Mouse (Mus musculus) embryonic stem cell, embryonic (primary cell): ENCODE measurements around the gene Ksr1.
"Not testable (repeated sequence)": the region's sequence is repeated elsewhere in the genome, so short reads cannot be mapped to it uniquely, and the experiment has no call there.

Source experiments
- CTCF ChIA-PET, 4 experiments: fragments of 300-600 bp in 2 of 4; fragments of 350-600 bp in 2 of 4; sonication (Branson Sonifier 250); formaldehyde crosslinking; loops; one replicate each; lab custom pipeline; 2022; ENCODE audit warnings: inconsistent platforms in 2 of 4; lab: Charles Lee
- POLR2A ChIA-PET, 4 experiments: fragments of 300-600 bp in 2 of 4; fragments of 350-600 bp in 2 of 4; sonication (Branson Sonifier 250); formaldehyde crosslinking; loops; one replicate each; lab custom pipeline; 2022; ENCODE audit warnings: antibody characterized with exemption in 4 of 4, inconsistent platforms in 1 of 4; lab: Charles Lee

Gene Ksr1

DNA sequence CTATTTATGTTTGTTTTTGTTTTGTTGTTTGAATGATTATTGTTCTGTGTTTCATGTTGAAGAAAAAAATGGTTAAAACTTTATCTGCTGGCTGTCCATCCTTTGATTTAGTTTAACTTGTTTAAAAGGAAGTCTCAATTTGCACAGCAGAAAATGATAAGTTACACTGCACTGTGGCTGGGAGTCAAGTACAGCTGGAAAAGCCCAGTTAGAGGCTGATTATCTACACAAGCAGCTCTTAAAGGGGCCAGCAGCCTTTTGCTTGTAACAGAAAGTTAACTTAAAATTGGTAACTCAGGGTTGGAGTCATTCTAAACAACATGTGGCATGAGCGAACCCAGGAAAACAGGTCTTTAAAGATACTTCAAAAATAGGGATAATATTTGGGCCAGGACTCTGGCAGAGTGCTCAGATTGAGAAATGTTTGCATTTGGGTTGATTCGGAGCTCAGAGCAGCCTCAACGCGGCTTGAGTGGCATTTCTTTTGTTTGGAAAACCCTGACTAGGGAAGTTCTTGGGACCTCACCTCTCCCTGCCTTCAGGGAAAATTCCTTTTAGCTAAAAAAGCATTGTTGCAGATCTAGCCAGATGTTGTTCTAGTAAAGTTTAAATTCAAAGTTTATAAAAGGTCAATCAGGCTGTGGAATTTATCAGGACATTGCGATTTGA lies 155.2 kb downstream of the Ksr1 start:
- POLR2A ChIA-PET, result interaction anchor here in 2 of 4 experiments (0.6 to 2.1 kb wide), 3 partner anchors 11 to 741 kb away, joined by 3 to 5 read pairs (median 3); no protein-coding TSS in a partner anchor

DNA sequence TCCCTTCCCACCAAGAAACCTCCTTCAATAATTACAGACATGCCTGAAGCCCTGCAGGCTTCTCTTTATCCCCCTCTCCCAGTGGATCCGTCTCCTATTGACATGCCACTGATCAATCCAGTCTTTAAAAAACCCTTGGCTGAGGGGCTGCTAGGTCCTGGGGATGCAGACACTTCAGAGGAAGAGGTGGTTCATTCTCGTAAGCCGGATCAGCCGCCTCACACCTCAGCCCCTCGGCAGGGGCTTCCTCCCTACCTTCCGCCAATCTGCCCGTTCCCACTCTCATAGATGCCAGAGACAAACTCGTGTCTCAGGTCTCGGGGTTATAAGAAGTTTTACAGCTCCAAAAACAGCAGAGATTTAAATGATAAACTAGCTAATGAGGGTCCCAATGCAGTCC lies 156.1 kb downstream of the Ksr1 start:
- POLR2A ChIA-PET, result interaction anchor here in 2 of 4 experiments (0.9 to 2.2 kb wide), 3 partner anchors 9 to 12 kb away, joined by 5 to 6 read pairs (median 6); no protein-coding TSS in a partner anchor
- CTCF ChIA-PET, result interaction anchor here in 1 of 4 experiments (0.7 kb wide), 1 partner anchor 820 kb away, joined by 4 read pairs; no protein-coding TSS in a partner anchor

More for the DNA sequence above, 155.2 kb downstream of the Ksr1 start:
- CTCF ChIA-PET, result not testable (repeated sequence)

GRCm38 (mm10) chr11:78989206-78989605 lies 157.0 kb downstream of the Ksr1 start:
- ChIA-PET POLR2A (interaction anchor here in 1 of 4 experiments (0.9 to 2.2 kb wide), 3 partner anchors 10 to 13 kb away, joined by 6 to 7 read pairs (median 6); no protein-coding TSS in a partner anchor), CTCF (interaction anchor here in 1 of 4 experiments (0.8 kb wide), 1 partner anchor 30 kb away, joined by 3 read pairs; no protein-coding TSS in a partner anchor)

DNA sequence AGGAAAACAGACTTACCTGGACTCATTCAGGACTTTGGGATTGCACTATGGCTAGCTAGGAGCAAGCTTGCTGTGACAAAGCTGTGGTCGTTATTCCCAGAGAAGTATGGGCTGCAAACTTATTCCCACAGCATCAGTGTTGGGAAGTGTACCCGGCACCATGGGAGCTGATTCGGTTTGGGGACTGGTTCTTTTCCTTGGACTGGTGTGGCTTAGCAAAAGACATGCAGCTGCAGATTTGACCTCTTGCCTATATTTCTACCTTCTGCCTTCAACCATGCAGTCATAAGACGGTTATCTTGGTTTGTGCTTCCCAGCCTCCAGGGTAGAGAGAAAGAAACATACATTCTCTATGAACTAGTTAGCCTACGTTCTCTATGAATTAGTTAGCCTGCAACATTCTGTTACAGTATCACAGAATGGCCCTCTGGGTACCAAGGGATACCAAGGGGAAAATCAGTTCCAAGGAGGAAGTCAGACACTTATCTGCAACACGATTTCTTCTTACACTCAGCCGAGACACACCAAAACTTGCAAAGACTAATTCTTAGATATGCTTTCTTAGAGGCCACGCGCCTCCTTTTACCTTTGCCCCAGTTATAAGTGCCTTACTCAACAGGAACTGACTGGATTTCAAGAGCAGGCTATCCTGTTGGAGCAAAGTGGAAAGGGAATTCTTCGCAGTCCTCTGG lies 159.8 kb downstream of the Ksr1 start:
- ChIA-PET CTCF (interaction anchor here in 2 of 4 experiments (0.8 to 1.2 kb wide), 3 partner anchors 16 to 310 kb away, joined by 3 to 4 read pairs (median 4); no protein-coding TSS in a partner anchor), POLR2A (interaction anchor here in 2 of 4 experiments (0.6 kb wide), 2 partner anchors 244 to 1222 kb away, joined by 3 to 4 read pairs; partner anchors contain the start of gene Rhot1 (in 1 of the 2))

DNA sequence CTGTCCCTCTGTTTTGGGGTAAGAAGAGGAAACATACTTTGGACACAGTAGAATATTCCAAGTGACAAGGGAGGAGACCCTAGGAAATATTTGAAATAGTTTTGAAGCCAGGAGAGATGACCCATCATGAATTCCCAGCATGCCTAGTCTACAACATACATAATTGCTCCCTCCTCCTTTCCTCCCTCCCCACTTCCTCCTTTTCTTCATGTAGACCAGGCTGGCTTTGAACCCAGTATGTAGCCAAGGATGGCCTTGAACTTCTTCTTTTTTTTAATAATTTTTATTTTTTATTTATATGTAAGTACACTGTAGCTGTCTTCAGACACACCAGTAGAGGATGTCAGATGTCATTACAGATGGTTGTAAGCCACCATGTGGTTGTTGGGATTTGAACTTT lies 160.7 kb downstream of the Ksr1 start:
- ChIA-PET CTCF (interaction anchor here in 3 of 4 experiments (1.0 to 1.2 kb wide), 4 partner anchors 17 to 129 kb away, joined by 3 to 6 read pairs (median 4); no protein-coding TSS in a partner anchor), POLR2A (interaction anchor here in 3 of 4 experiments (0.6 to 1.3 kb wide), 4 partner anchors 13 to 1223 kb away, joined by 3 to 4 read pairs (median 4); partner anchors contain the start of gene Rhot1 (in 1 of the 3))

GRCm38 (mm10) chr11:78984483-78985177 lies 161.6 kb downstream of the Ksr1 start, which contains the start of gene Lgals9:
Gene Lgals9 (minus strand): TSS chr11:78984946.
- ChIA-PET CTCF (interaction anchor here in 3 of 4 experiments (0.5 to 1.2 kb wide), 5 partner anchors 17 to 655 kb away, joined by 3 to 6 read pairs (median 3); no protein-coding TSS in a partner anchor), POLR2A (interaction anchor here in 2 of 4 experiments (0.7 to 2.4 kb wide), 5 partner anchors 14 to 37 kb away, joined by 3 to 12 read pairs (median 3); no protein-coding TSS in a partner anchor)

DNA sequence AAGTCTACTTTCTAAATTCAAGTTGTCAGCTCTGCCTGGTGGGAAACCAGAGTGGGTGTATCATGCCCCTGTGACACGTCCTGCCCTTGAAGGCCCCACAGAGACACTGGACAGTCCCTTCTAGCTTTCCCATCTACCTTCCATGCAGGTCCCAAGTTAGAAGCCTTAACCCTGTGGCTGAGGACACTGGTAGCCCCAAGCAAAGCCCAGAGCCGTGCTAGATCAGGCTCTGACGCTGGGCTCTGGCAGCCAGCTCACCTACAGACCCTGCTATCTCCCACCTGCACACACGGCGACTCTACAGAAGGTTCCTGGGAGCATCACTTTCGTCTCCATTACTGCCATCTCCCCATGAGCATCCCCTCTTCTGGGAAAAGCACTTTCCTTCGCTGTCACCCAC lies 162.7 kb downstream of the Ksr1 start:
- POLR2A ChIA-PET, result interaction anchor here in 2 of 4 experiments (1.0 to 2.4 kb wide), 3 partner anchors 18 to 356 kb away, joined by 3 to 12 read pairs (median 4); partner anchors contain the start of gene Nf1 (in 1 of the 2)

DNA sequence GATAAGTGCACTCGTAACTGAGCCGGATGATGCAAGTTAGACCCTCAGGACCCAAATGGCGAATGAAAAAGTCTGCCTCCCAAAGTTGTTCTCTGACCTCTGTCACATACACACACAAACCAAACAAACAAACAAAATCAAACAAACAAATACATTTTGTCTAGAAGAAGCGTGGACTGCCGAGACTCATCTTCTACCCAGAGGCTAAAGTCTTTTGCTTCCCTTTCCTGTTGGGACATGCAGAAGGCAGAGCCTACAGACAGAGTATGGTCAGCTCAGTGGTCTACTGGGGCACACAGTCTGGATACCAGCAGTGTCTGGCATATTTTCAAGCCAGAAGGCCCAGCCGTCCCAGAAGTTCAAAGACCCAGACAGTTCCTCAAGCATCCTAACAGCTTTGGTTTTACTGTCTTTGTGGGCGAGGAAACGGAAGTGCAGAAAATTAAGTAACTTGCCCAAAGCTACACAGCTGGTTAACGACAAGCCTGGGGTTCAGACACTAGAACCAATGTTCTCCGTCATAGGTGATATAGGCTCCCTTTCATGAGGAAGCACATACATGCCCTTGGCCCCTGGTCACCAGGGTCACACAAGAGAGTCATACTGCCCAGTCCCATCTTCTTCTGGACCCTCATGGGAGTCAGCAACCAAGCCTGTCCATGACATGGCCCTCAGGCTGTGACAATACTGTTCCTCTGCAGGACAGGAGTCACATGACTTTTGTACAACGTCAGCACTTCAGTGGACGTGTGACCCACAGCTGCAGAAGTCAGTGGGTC lies 163.5 kb downstream of the Ksr1 start:
- ChIA-PET POLR2A (interaction anchor here in 2 of 4 experiments (1.0 to 2.4 kb wide), 3 partner anchors 19 to 357 kb away, joined by 3 to 12 read pairs (median 4); partner anchors contain the start of gene Nf1 (in 1 of the 2)), CTCF (interaction anchor here in 3 of 4 experiments (0.5 to 1.0 kb wide), 3 partner anchors 14 to 331 kb away, joined by 3 to 5 read pairs (median 4); no protein-coding TSS in a partner anchor)

More for the DNA sequence above, 162.7 kb downstream of the Ksr1 start:
- CTCF ChIA-PET, result interaction anchor here in 1 of 4 experiments (1.0 kb wide), 1 partner anchor 15 kb away, joined by 3 read pairs; no protein-coding TSS in a partner anchor

GRCm38 (mm10) chr11:78982042-78982441 lies 164.2 kb downstream of the Ksr1 start:
- CTCF ChIA-PET, result interaction anchor here in 1 of 4 experiments (0.6 kb wide), 1 partner anchor 315 kb away, joined by 4 read pairs; no protein-coding TSS in a partner anchor
- POLR2A ChIA-PET, result no interaction called here

DNA sequence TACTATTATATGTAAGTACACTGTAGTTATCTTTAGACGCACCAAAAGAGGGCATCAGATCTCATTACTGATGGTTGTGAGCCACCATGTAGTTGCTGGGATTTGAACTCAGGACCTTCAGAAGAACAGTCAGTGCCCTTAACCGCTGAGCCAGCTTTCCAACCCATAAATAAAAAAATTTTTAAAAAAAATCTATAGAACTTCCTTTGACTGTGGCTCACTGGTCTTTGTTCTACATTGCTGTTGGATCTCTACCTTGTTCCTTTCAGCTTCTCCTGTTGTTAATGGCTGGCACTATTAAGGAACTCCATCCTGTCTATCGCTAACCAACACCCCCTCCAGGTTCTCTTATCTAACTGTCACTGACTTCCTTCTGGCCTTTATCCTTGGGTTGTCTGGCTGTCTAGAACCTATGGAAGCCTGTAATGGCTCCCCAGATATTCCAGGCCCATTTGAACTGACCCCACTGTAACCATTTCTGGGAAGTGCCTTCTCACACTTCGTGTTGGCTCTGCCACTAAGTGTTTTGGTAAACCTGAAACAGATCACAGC lies 166.0 kb downstream of the Ksr1 start:
- CTCF ChIA-PET, result no interaction called here
- POLR2A ChIA-PET, result interaction anchor here in 2 of 4 experiments (0.7 to 1.4 kb wide), 5 partner anchors 17 to 221 kb away, joined by 3 to 5 read pairs (median 3); no protein-coding TSS in a partner anchor

DNA sequence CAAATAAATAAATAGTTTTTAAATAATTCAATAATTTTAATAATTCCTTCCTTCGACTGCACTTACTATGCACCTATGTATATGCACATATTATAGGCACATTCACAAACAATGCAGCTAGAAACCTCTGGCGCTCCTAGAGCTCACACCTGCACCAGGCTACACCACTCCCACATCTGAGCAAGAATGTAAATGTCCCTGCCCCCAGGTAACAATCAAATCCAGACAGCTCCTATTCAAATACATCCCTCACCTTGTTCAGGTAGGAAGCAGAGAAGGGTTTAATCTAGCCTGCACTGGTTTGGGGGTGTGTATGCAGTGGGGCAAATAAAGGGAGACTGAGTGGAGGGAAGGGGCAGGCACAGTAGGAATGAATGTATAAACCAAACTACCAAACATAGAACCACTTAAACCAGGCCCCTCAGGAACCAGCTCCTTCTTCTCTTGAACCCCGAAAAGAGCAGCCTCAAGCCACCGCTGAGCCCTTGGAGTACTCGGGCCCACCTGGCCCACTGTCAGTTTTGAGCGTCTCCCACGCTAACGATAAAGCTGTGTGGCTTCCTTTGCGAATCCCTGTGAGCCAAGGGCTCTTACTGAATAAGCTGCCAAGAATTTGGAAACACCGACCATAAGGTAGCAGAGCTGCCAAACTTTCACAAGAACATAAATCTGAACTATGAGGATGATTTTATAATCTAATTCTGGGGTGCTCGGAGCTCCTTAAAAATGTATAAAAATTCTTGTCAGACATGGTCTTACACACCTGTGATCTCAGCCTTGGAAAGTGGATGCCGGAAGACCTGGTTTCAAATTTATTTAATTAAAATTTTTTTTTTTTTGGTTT lies 167.8 kb downstream of the Ksr1 start:
- CTCF ChIA-PET, result interaction anchor here (0.6 to 2.5 kb wide), 18 partner anchors 10 to 428 kb away, joined by 3 to 10 read pairs (median 4); no protein-coding TSS in a partner anchor
- POLR2A ChIA-PET, result interaction anchor here (0.5 to 2.4 kb wide), 10 partner anchors 10 to 1291 kb away, joined by 3 to 10 read pairs (median 6); no protein-coding TSS in a partner anchor

GRCm38 (mm10) chr11:78976731-78977510 lies 169.3 kb downstream of the Ksr1 start:
- POLR2A ChIA-PET, result interaction anchor here in 2 of 4 experiments (0.5 to 2.4 kb wide), 9 partner anchors 8 to 363 kb away, joined by 3 to 10 read pairs (median 5); partner anchors contain the start of gene Nf1 (in 1 of the 2)

DNA sequence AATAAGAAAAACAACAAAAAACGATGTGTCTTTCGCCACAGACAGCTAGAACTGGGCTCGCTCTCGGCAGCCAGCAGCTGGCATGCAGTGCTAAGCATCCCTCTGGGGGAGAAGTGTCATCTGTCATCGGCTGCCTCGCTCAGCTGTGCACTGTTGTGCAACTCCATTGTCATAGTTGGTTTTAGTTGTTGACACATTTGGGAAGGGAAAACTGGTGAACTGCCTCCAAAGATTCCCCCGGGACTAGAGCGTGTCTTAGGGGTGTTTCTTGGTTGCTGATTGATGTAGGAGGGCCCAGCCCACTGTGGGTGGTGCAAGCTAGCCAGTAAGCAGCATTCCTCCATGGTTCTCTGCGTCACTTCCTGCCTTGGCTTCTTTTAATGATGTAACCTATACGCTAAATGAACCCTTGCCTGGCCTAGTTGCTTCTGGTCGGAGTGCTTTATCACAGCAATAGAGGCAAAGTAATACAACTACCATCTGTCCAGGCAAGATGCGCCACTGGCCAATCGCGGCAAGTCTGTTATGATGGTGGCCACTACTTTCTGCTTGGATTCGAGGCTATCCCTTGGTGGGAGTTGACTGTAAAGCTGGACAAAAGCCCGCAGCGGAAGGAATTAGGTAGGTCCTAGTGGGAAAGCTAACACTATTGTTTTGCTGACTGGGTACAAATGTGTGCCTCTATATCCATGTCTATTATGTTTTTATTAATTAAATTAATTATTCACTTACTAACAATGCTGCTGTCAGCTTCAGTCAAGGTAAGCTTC lies 172.6 kb downstream of the Ksr1 start:
- ChIA-PET CTCF (interaction anchor here (0.6 to 2.5 kb wide), 7 partner anchors 13 to 328 kb away, joined by 3 to 7 read pairs (median 5); no protein-coding TSS in a partner anchor), POLR2A (interaction anchor here in 2 of 4 experiments (0.9 to 1.8 kb wide), 3 partner anchors 18 to 461 kb away, joined by 3 to 4 read pairs (median 3); partner anchors contain the start of genes Poldip2 (in 1 of the 2) and Tmem199 (in 1 of the 2))

More at GRCm38 (mm10) chr11:78976731-78977510, 169.3 kb downstream of the Ksr1 start:
- CTCF ChIA-PET, result interaction anchor here (1.2 to 2.5 kb wide), 6 partner anchors 8 to 43 kb away, joined by 5 to 10 read pairs (median 5); no protein-coding TSS in a partner anchor
